Mouse (Mus musculus) megakaryocyte, embryonic 14.5 days (primary cell): ENCODE measurements around the gene Agfg1. TPM values are rescaled to one million over a fixed set of nuclear protein-coding genes. Genes with fewer than 3 reads are reported as not detected.

Experiments
- H3K27me3 ChIP-seq: replicated peaks from 2 replicates; pipeline ENCODE3; 2012; ENCODE audit warnings: inconsistent platforms
- H3K36me3 ChIP-seq: replicated peaks from 2 replicates; pipeline ENCODE3; 2012; ENCODE audit warnings: low read length, inconsistent platforms, mixed read lengths
- H3K4me1 ChIP-seq: 2 replicates; pipeline ENCODE4 v1.6.1; 2012; ENCODE audit warnings: inconsistent platforms
- H3K4me3 ChIP-seq: replicated peaks from 2 replicates; pipeline ENCODE3; 2012; ENCODE audit warnings: moderate library complexity, mild to moderate bottlenecking, inconsistent platforms
- H3K9me3 ChIP-seq: 2 replicates; pipeline ENCODE4 v1.6.1; 2012; ENCODE audit warnings: inconsistent platforms
- FLI1 ChIP-seq: IDR thresholded peaks from 2 replicates; pipeline ENCODE4 v1.6.1; 2012; ENCODE audit warnings: low read length, inconsistent platforms, mixed read lengths
- GATA1 ChIP-seq: IDR thresholded peaks from 3 replicates; pipeline ENCODE4 v1.6.1; 2012; ENCODE audit warnings: mixed read lengths, low read length, inconsistent platforms, borderline replicate concordance
- polyA plus RNA-seq: library from polyadenylated mRNA; stranded (reverse); fragments of >175 nt; gene quantifications from 2 replicates; pipeline ENCODE4 v1.2.3, GENCODE M21; 2012; ENCODE audit warnings: low replicate concordance; ENCODE audit not compliant: insufficient read depth

Agfg1 gene
- polyA plus RNA-seq, 1 experiment, result 4.2 TPM

DNA sequence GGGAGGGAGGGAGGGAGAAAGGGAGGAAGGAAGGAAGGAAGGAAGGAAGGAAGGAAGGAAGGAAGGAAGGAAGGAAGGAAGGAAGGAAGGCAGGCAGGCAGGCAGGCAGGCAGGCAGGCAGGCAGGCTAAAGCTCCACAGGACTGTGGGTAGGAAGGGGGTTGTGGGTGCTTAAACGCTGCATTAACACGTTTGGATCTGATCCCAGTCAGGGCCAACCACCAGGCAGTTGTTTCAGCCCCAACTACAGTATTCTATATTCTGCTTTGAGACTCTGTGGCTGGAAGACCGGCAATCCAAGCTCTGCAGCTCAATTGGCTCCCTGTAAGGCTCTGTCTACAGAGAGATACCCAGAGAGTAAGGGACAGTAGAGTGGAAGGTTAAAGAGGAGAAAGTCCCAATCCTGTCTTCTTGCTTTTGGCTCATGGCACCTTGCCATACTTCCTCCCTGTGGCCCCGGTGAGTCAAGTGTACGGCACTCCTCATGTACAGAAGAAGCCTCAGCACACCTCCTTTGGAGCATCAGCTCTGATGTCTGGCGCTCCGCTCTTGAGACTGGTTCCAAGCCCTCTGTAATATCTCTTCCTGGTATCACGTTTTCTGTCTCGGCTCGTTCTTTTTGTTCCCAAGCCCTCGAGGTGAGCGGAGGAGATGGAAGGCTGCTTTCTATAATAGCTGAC is 38.0 kb upstream of the Agfg1 start:
- H3K36me3 ChIP-seq, result no peaks in the 10 kb centered on the region
- H3K27me3 ChIP-seq, result peaks cover 4% of the 10 kb centered on the region
- H3K4me1 ChIP-seq, result peaks cover 23% of the 10 kb centered on the region
- H3K4me3 ChIP-seq, result no peak overlapping the region
- TF ChIP-seq GATA1, result no peak
- no peak for TF ChIP-seq FLI1
- peaks cover 10% of the 10 kb centered on the region for H3K9me3 ChIP-seq

GRCm38 (mm10) chr1:82803608-82804007 is 35.7 kb upstream of the Agfg1 start:
- Histone ChIP-seq H3K4me1 (peaks cover 3% of the 10 kb centered on the region), H3K27me3 (peaks cover 4% of the 10 kb centered on the region), H3K4me3 (no peak overlapping the region), H3K9me3 (no peaks in the 10 kb centered on the region), H3K36me3 (no peaks in the 10 kb centered on the region)
- TF ChIP-seq GATA1, result no peak
- TF ChIP-seq FLI1, result no peak

- Histone ChIP-seq H3K9me3 (no peaks in the 10 kb centered on the region), H3K4me1 (no peaks in the 10 kb centered on the region), H3K27me3 (peaks cover 4% of the 10 kb centered on the region), H3K36me3 (no peaks in the 10 kb centered on the region), H3K4me3 (no peak overlapping the region)
- no peak for TF ChIP-seq FLI1
- TF ChIP-seq GATA1, result no peak
Observed at GRCm38 (mm10) chr1:82804059-82804458, 35.2 kb upstream of the Agfg1 start.

GRCm38 (mm10) chr1:82806391-82806790 is 32.9 kb upstream of the Agfg1 start:
- H3K27me3 ChIP-seq, result peaks cover 3% of the 10 kb centered on the region
- no peaks in the 10 kb centered on the region for H3K4me1 ChIP-seq
- H3K9me3 ChIP-seq, result no peaks in the 10 kb centered on the region
- no peaks in the 10 kb centered on the region for H3K36me3 ChIP-seq
- no peak overlapping the region for H3K4me3 ChIP-seq
- TF ChIP-seq FLI1 (no peak), GATA1 (no peak)

DNA sequence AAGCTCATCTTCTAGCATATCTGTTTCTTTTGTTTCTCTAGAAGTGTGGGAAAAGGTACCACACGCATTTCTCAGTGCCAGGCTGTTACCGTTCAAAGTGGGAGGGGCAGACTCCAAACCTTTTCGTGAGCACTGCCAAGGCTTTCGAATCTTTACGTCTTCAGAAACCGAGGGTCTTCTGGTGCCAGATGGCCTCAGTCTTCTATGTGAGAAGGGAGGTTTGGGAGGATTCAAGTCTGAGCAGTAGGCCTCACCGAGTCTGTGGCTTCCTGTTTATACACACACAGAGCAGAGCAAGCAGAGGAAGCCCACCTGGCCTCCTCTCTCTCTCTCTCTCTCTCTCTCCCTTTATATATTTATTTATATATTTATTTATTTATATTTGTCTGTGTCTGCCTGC is 32.1 kb upstream of the Agfg1 start:
- Histone ChIP-seq H3K4me1 (no peaks in the 10 kb centered on the region), H3K4me3 (no peak overlapping the region), H3K27me3 (peaks cover 1% of the 10 kb centered on the region), H3K9me3 (no peaks in the 10 kb centered on the region), H3K36me3 (no peaks in the 10 kb centered on the region)
- TF ChIP-seq GATA1, result no peak
- no peak for TF ChIP-seq FLI1

DNA sequence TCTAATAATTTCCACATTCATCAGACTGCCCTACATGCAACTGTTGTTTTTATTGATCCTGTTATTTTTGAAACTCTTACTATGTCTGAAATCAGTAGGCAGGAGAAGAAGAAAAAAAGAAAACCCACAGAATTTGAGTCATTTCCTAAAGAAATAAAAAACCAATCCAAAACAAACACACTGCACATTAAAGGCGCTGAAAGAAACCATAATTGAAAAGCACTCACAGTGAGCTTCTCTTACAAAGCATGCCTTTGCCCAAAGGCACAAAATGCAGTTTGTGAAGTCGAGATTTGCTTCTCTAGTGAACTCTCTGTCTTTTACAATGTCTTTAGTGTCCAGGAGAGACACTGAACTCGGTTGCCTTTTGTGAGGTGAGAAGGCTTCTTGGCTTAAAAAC is 30.7 kb upstream of the Agfg1 start:
- H3K9me3 ChIP-seq, result no peaks in the 10 kb centered on the region
- H3K4me1 ChIP-seq, result no peaks in the 10 kb centered on the region
- TF ChIP-seq FLI1 (no peak), GATA1 (no peak)
- H3K4me3 ChIP-seq, result no peak overlapping the region
- H3K36me3 ChIP-seq, result no peaks in the 10 kb centered on the region
- H3K27me3 ChIP-seq, result peaks cover 1% of the 10 kb centered on the region

DNA sequence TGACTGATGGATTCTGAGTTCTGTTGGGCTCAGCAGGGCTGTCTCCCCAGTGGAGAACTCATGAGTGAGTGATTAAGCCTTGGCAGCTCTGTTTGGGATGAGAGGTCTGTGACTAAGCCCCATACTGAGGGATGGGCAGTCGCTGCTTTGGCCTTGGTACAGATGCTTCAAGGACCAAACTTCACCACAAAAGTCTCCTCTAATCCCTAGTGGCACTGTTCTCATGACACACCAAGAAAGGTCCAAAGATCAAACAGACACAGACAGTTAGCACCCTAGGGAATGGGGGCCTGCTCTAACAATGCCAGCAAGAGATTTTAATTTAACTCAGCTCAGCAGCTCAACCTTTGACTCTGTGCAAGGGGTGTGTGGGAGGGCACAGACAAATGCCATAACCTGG is 27.5 kb upstream of the Agfg1 start:
- peaks cover 10% of the 10 kb centered on the region for H3K4me1 ChIP-seq
- TF ChIP-seq FLI1 (no peak), GATA1 (no peak)
- H3K4me3 ChIP-seq, result no peak overlapping the region
- H3K36me3 ChIP-seq, result no peaks in the 10 kb centered on the region
- H3K27me3 ChIP-seq, result peaks cover 1% of the 10 kb centered on the region
- no peaks in the 10 kb centered on the region for H3K9me3 ChIP-seq

DNA sequence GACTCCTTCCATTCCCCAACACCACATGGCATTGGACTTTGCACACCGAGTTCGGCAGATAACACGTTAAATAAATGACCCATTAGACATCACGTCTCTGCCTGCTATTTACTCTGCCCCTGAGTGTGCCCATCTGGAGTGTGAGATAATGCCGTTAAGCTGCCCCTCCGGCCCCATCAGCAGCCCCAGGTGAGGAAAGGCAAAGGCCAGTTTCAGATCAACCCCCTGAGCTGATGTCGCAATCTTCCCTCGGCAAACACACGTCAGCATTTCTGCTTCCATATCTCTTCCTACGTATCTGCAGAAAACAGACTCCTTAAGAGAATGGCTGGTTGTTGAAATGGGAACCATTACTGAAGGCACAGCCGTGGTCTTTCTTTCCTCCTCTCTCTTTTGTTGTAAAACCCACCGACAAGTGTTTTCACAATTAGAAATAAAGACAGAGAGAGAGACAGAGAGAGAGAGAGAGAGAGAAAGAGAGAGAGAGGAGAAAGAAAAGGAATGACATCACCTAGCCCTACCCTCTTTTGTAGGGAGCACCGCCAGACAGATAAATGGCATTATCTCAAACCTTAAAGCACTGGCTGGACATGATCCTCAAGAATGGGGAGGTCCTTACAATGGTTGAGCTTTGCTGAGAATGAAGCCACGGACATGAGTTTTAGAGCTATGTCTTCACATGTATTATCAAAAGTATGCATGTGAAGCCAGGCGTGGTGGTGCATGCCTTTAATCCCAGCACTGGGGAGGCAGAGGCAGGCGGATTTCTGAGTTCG is 23.2 kb upstream of the Agfg1 start:
- Histone ChIP-seq H3K4me1 (peaks cover 13% of the 10 kb centered on the region), H3K9me3 (no peaks in the 10 kb centered on the region), H3K36me3 (no peaks in the 10 kb centered on the region), H3K4me3 (peak overlapping the region; percentile 79), H3K27me3 (peaks cover 1% of the 10 kb centered on the region)
- TF ChIP-seq GATA1 (no peak), FLI1 (no peak)

GRCm38 (mm10) chr1:82819366-82819765 is 19.9 kb upstream of the Agfg1 start:
- no peaks in the 10 kb centered on the region for H3K36me3 ChIP-seq
- TF ChIP-seq FLI1 (no peak), GATA1 (no peak)
- H3K4me1 ChIP-seq, result peaks cover 13% of the 10 kb centered on the region
- no peaks in the 10 kb centered on the region for H3K9me3 ChIP-seq
- H3K4me3 ChIP-seq, result no peak overlapping the region
- H3K27me3 ChIP-seq, result no peaks in the 10 kb centered on the region

- Histone ChIP-seq H3K9me3 (no peaks in the 10 kb centered on the region), H3K4me3 (no peak overlapping the region), H3K4me1 (peaks cover 18% of the 10 kb centered on the region), H3K36me3 (no peaks in the 10 kb centered on the region), H3K27me3 (no peaks in the 10 kb centered on the region)
- no peak for TF ChIP-seq FLI1
- TF ChIP-seq GATA1, result no peak
Observed at GRCm38 (mm10) chr1:82820179-82820578, 19.1 kb upstream of the Agfg1 start.
